Mouse (Mus musculus) thymus, postnatal 25 days (tissue): ENCODE results near the gene Aldh1a2.

ENCODE experiments used
- DNase-seq: peaks from one replicate; pipeline ENCODE4 v3.0.0; 2022

Aldh1a2 gene

GRCm38 (mm10) chr9:71303594-71303993 is 88.0 kb downstream of the Aldh1a2 start:
- no peak for DNase-seq

GRCm38 (mm10) chr9:71307106-71307789 is 91.7 kb downstream of the Aldh1a2 start:
- DNase-seq: no peak

GRCm38 (mm10) chr9:71315960-71316359 is 100.4 kb downstream of the Aldh1a2 start:
- no peak for DNase-seq

- no peak for DNase-seq
These were observed 101.7 kb downstream of the Aldh1a2 start for GRCm38 (mm10) chr9:71317096-71317920.

DNA sequence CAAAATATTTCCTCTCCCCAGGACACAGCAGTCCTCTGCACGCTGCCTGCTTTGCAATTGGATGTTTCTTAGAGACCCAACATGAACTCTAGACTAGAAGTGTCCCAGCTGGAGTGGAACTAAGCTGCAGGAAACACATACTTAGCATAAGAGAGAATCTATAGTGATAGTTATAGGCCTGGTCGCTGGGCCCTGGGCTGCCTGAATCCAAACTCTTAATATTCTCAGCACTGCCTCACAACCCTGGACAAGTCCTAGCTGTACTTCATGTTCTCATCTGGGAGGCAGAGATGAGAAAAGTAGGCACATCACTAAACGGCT is 102.3 kb downstream of the Aldh1a2 start:
- no peak for DNase-seq

DNA sequence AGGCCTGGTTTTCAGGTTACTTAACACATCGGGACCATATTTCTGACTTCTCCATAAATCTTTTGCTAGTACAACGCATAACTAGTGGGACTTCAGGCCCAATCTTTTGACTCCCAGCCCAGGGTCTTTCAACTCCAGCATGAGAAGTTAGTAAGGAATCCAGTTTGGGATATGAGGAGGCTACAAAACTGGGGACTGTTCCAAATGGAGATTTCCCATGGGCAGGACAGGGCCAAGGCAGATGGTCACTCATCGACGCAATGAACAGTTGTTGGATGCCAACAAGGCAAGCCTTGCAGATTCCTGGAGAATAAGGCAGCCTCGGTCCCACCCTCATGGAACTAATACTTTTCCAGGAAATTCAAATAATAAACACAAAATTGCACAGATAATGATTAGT is 104.2 kb downstream of the Aldh1a2 start:
- DNase-seq: no peak

- no peak for DNase-seq
These were observed 104.9 kb downstream of the Aldh1a2 start for GRCm38 (mm10) chr9:71320246-71321155.

- DNase-seq: no peak
These were observed 105.8 kb downstream of the Aldh1a2 start for GRCm38 (mm10) chr9:71321436-71321835.

DNA sequence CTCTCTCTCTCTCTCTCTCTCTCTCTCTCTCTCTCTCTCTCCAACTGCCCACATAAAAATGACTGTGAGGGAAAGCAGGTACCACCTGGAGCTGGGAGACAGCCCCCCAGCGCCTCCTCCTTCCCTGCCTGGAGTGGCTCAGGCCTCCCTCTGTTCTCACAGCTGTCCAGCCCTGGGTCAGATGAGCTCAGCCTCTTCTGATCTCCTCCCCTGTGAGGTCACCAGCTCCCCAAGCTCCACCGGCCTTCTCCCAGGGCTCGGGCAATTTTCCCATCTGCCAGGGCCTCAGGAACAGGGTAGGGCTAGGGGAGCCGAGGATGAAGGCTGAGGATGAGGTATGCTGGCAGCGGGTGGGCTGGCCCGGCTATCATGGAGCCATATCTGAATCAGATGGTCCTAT is 106.3 kb downstream of the Aldh1a2 start:
- no peak for DNase-seq

GRCm38 (mm10) chr9:71323303-71323952 is 107.8 kb downstream of the Aldh1a2 start:
- DNase-seq: no peak

GRCm38 (mm10) chr9:71324060-71324459 is 108.5 kb downstream of the Aldh1a2 start:
- DNase-seq: no peak

DNA sequence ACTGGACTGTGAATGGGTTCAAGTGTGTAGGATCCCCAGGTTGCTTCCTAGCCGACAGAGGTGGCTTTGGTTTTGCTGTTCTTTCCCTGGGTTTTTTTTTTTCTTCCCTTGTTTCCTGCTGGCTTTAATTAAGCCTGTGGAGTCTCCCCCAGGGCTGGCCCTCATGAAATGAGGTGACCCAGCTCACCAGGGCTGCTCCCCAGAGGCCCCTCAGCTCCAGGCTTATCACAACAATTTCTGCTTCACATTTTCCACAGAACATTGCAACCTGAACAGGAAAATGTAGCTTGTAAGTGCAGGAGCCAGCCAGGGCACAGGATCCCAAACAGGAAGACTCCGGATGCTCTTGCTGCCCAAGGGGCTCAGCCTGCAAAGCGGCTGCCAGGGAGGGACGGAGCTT is 110.7 kb downstream of the Aldh1a2 start:
- no peak for DNase-seq

- DNase-seq: no peak
These were observed 116.1 kb downstream of the Aldh1a2 start for GRCm38 (mm10) chr9:71331661-71332060.

- no peak for DNase-seq
These were observed 121.1 kb downstream of the Aldh1a2 start for GRCm38 (mm10) chr9:71336674-71337073.

DNA sequence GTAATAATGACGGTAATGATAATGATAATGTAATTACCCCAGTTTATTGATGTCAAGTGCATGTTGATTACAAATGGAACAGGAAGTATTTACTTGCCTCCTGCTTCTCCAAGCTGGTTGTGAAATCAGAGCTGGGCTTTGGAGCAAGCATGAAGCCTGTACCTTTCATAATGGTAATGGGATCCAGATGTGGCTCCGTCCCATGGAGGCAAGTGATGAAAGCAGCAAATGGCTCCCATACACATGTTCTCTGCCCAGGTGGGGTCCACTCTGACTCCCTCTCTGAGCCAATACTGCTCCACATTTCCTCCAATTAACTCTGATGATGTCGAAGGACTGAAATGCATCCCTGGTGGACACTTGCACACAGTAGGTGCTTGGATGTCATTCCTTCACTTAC is 121.8 kb downstream of the Aldh1a2 start:
- DNase-seq: no peak

DNA sequence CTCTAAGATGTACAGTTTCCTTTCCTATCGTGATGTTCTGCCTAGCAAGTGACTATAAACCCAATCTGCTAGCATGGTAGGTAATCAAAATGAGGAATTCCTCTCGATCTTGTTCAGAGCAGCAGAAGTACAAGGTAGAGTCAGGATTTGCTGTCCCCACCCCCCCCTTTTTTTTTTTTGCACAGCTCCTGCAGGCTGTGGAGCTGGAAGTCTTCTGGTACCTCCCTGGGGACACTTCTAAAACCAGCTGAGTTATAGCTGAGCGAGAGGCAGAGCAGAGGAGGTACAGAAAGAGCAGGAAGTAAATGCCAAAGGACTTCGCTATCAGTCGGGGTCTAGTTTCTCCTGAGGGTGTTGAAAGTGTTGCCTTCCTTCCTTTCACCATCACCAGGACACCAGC is 124.5 kb downstream of the Aldh1a2 start:
- no peak for DNase-seq
